Mouse (Mus musculus): Measurements from ENCODE around the gene Dock2. TPM values are rescaled to one million over a fixed set of nuclear protein-coding genes. Genes with fewer than 3 reads are reported as not detected.

The Dock2 gene
- polyA plus RNA-seq, 1 experiment from 2014 or later, result 0.68 TPM

GRCm38 (mm10) chr11:34316176-34316575 lies 467.5 kb downstream of the Dock2 start:
- Histone ChIP-seq H3K27me3 (replicated peaks) (0 out of 2 replicates have a peak, but pooled peaks cover 2% of the 10 kb centered on the region), H3K36me3 (replicated peaks) (no peaks in the 10 kb centered on the region), H3K9me3 (no peaks in the 10 kb centered on the region), H3K4me3 (peak overlapping the region; percentile 50), H3K9ac (peak overlapping the region; percentile 58), H3K4me1 (peaks cover 36% of the 10 kb centered on the region), H3K4me2 (peak overlapping the region; percentile 58), H3K27ac (0 out of 2 replicates have a peak overlapping the region, but pooled peaks have one; percentile 12)
- 40% methylated on average over 10 of the region's 10 CpGs for WGBS
- no peak for ATAC-seq (replicated peaks)

- Histone ChIP-seq H3K4me2 (peak overlapping the region; percentile 58), H3K9ac (peak overlapping the region; percentile 58), H3K36me3 (replicated peaks) (no peaks in the 10 kb centered on the region), H3K9me3 (no peaks in the 10 kb centered on the region), H3K27ac (no peak overlapping the region), H3K27me3 (replicated peaks) (0 out of 2 replicates have a peak, but pooled peaks cover 2% of the 10 kb centered on the region), H3K4me3 (peak overlapping the region; percentile 50), H3K4me1 (peaks cover 36% of the 10 kb centered on the region)
- ATAC-seq (replicated peaks), result no peak
- 4% methylated on average over 5 of the region's 5 CpGs for WGBS
Observed at GRCm38 (mm10) chr11:34315383-34315782, 468.3 kb downstream of the Dock2 start.

- Histone ChIP-seq H3K4me1 (peaks cover 36% of the 10 kb centered on the region), H3K27ac (peak within 1 kb of the TSS; percentile 60; the same call in 1 of the 2 replicates), H3K4me2 (peak within 1 kb of the TSS; percentile 58), H3K4me3 (peak within 1 kb of the TSS; percentile 50), H3K27me3 (replicated peaks) (0 out of 2 replicates have a peak, but pooled peaks cover 2% of the 10 kb centered on the region), H3K9me3 (no peaks in the 10 kb centered on the region), H3K9ac (peak within 1 kb of the TSS; percentile 58), H3K36me3 (replicated peaks) (no peaks in the 10 kb centered on the region)
- WGBS, result 2% methylated on average over 13 of the region's 13 CpGs
- peak; percentile 84 for ATAC-seq (replicated peaks)
Observed at GRCm38 (mm10) chr11:34314534-34315379, 468.9 kb downstream of the Dock2 start, which contains the start of gene Fam196b. Gene Fam196b (plus strand): TSS chr11:34314822.

GRCm38 (mm10) chr11:34312208-34312607 lies 471.5 kb downstream of the Dock2 start:
- no peaks in the 10 kb centered on the region for H3K9me3 ChIP-seq
- no peak overlapping the region for H3K4me3 ChIP-seq
- H3K27ac ChIP-seq, result no peak overlapping the region
- H3K9ac ChIP-seq, result no peak overlapping the region
- no peaks in the 10 kb centered on the region for H3K36me3 ChIP-seq (replicated peaks)
- peaks cover 24% of the 10 kb centered on the region for H3K4me1 ChIP-seq
- WGBS, result 83% methylated on average over 7 of the region's 7 CpGs
- H3K27me3 ChIP-seq (replicated peaks), result 0 out of 2 replicates have a peak, but pooled peaks cover 2% of the 10 kb centered on the region
- no peak overlapping the region for H3K4me2 ChIP-seq
- ATAC-seq (replicated peaks), result no peak

- H3K36me3 ChIP-seq (replicated peaks), result no peaks in the 10 kb centered on the region
- ATAC-seq (replicated peaks), result no peak
- H3K9me3 ChIP-seq, result no peaks in the 10 kb centered on the region
- H3K27me3 ChIP-seq (replicated peaks), result 0 out of 2 replicates have a peak, but pooled peaks cover 2% of the 10 kb centered on the region
- peaks cover 19% of the 10 kb centered on the region for H3K4me1 ChIP-seq
- H3K4me3 ChIP-seq, result no peak overlapping the region
- H3K27ac ChIP-seq, result no peak overlapping the region
- 70% methylated on average over 5 of the region's 5 CpGs for WGBS
- no peak overlapping the region for H3K9ac ChIP-seq
- no peak overlapping the region for H3K4me2 ChIP-seq
Observed at GRCm38 (mm10) chr11:34311717-34312116, 472.0 kb downstream of the Dock2 start.

- no peak overlapping the region for H3K27ac ChIP-seq
- no peaks in the 10 kb centered on the region for H3K36me3 ChIP-seq (replicated peaks)
- no peak overlapping the region for H3K9ac ChIP-seq
- H3K4me3 ChIP-seq, result no peak overlapping the region
- 0 out of 2 replicates have a peak, but pooled peaks cover 2% of the 10 kb centered on the region for H3K27me3 ChIP-seq (replicated peaks)
- H3K4me1 ChIP-seq, result peaks cover 2% of the 10 kb centered on the region; the same call in 1 of the 2 replicates
- no peaks in the 10 kb centered on the region for H3K9me3 ChIP-seq
- H3K4me2 ChIP-seq, result no peak overlapping the region
- WGBS, result 39% methylated on average over 2 of the region's 2 CpGs
- ATAC-seq (replicated peaks), result no peak
Observed at GRCm38 (mm10) chr11:34309360-34309759, 474.3 kb downstream of the Dock2 start.

- ATAC-seq (replicated peaks), result no peak
- H3K36me3 ChIP-seq (replicated peaks), result no peaks in the 10 kb centered on the region
Observed at GRCm38 (mm10) chr11:34308731-34309130, 475.0 kb downstream of the Dock2 start.

GRCm38 (mm10) chr11:34306231-34306630 lies 477.5 kb downstream of the Dock2 start:
- Histone ChIP-seq H3K4me2 (no peak overlapping the region), H3K9ac (no peak overlapping the region), H3K4me1 (no peaks in the 10 kb centered on the region), H3K36me3 (replicated peaks) (no peaks in the 10 kb centered on the region), H3K27ac (no peak overlapping the region), H3K27me3 (replicated peaks) (no peaks in the 10 kb centered on the region), H3K4me3 (no peak overlapping the region), H3K9me3 (no peaks in the 10 kb centered on the region)
- WGBS, result 82% methylated on average over 3 of the region's 3 CpGs
- ATAC-seq (replicated peaks), result no peak

More at GRCm38 (mm10) chr11:34308731-34309130, 475.0 kb downstream of the Dock2 start:
- Histone ChIP-seq H3K9me3 (no peaks in the 10 kb centered on the region), H3K27ac (no peak overlapping the region), H3K4me2 (no peak overlapping the region), H3K4me3 (no peak overlapping the region), H3K9ac (no peak overlapping the region), H3K27me3 (replicated peaks) (0 out of 2 replicates have a peak, but pooled peaks cover 2% of the 10 kb centered on the region), H3K4me1 (no peaks in the 10 kb centered on the region)
- 92% methylated on average over 3 of the region's 3 CpGs for WGBS

GRCm38 (mm10) chr11:34300064-34300463 lies 483.6 kb downstream of the Dock2 start:
- WGBS, result 92% methylated on average over 7 of the region's 7 CpGs
- H3K36me3 ChIP-seq (replicated peaks), result no peaks in the 10 kb centered on the region
- no peak for ATAC-seq (replicated peaks)
- no peaks in the 10 kb centered on the region for H3K9me3 ChIP-seq
- H3K4me3 ChIP-seq, result no peak overlapping the region
- H3K9ac ChIP-seq, result no peak overlapping the region
- H3K27ac ChIP-seq, result no peak overlapping the region
- H3K4me2 ChIP-seq, result no peak overlapping the region
- no peaks in the 10 kb centered on the region for H3K27me3 ChIP-seq (replicated peaks)
- H3K4me1 ChIP-seq, result peaks cover 8% of the 10 kb centered on the region

GRCm38 (mm10) chr11:34299550-34299949 lies 484.1 kb downstream of the Dock2 start:
- ATAC-seq (replicated peaks), result no peak
- WGBS, result 91% methylated on average over 1 of the region's 1 CpGs
- H3K9ac ChIP-seq, result no peak overlapping the region

GRCm38 (mm10) chr11:34297698-34298378 lies 485.9 kb downstream of the Dock2 start:
- Histone ChIP-seq H3K4me2 (no peak overlapping the region), H3K9ac (no peak overlapping the region), H3K27me3 (replicated peaks) (no peaks in the 10 kb centered on the region), H3K4me1 (peaks cover 8% of the 10 kb centered on the region), H3K4me3 (no peak overlapping the region), H3K27ac (peak overlapping the region; percentile 61), H3K36me3 (replicated peaks) (no peaks in the 10 kb centered on the region), H3K9me3 (no peaks in the 10 kb centered on the region)
- 23% methylated on average over 5 of the region's 5 CpGs for WGBS
- peak; percentile 94 for ATAC-seq (replicated peaks)

More at GRCm38 (mm10) chr11:34299550-34299949, 484.1 kb downstream of the Dock2 start:
- no peak overlapping the region for H3K4me2 ChIP-seq
- no peak overlapping the region for H3K27ac ChIP-seq
- H3K36me3 ChIP-seq (replicated peaks), result no peaks in the 10 kb centered on the region
- peaks cover 8% of the 10 kb centered on the region for H3K4me1 ChIP-seq
- H3K9me3 ChIP-seq, result no peaks in the 10 kb centered on the region
- H3K27me3 ChIP-seq (replicated peaks), result no peaks in the 10 kb centered on the region
- no peak overlapping the region for H3K4me3 ChIP-seq

- H3K9ac ChIP-seq, result no peak overlapping the region
- WGBS, result 50% methylated on average over 3 of the region's 3 CpGs
- H3K9me3 ChIP-seq, result no peaks in the 10 kb centered on the region
- no peak for ATAC-seq (replicated peaks)
- H3K4me3 ChIP-seq, result no peak overlapping the region
- H3K27ac ChIP-seq, result no peak overlapping the region
- H3K36me3 ChIP-seq (replicated peaks), result no peaks in the 10 kb centered on the region
- peaks cover 12% of the 10 kb centered on the region for H3K4me1 ChIP-seq
- H3K27me3 ChIP-seq (replicated peaks), result no peaks in the 10 kb centered on the region
- no peak overlapping the region for H3K4me2 ChIP-seq
Observed at GRCm38 (mm10) chr11:34291304-34291703, 492.4 kb downstream of the Dock2 start.

Measured in midbrain, embryonic 15.5 days (tissue).